Mouse (Mus musculus): Measurements from ENCODE around the gene Ccdc117. TPM values are rescaled to one million over a fixed set of nuclear protein-coding genes. Genes with fewer than 3 reads are reported as not detected.
A peak's percentile ranks its signal among the peaks of the same experiment; 100 is the strongest.

The Ccdc117 gene
- polyA plus RNA-seq, 1 experiment from 2014 or later: 29.6 TPM

- Histone ChIP-seq H3K36me3 (peaks cover 83% of the 10 kb centered on the region), H3K9ac (no peak overlapping the region), H3K27me3 (no peaks in the 10 kb centered on the region), H3K4me2 (replicated peaks) (no peak overlapping the region), H3K27ac (no peak overlapping the region), H3K4me3 (no peak overlapping the region), H3K4me1 (no peaks in the 10 kb centered on the region), H3K9me3 (no peaks in the 10 kb centered on the region)
- no peak for ATAC-seq (ENCODE audit: insufficient number of reproducible peaks, insufficient read depth, low FRiP score, low TSS enrichment)
- 82% methylated on average over 5 of the region's 5 CpGs for WGBS
These were observed 11.8 kb downstream of the Ccdc117 start for GRCm38 (mm10) chr11:5530172-5530571.

- no peaks in the 10 kb centered on the region for H3K9me3 ChIP-seq
- no peak overlapping the region for H3K4me2 ChIP-seq (replicated peaks)
- ATAC-seq (ENCODE audit: insufficient number of reproducible peaks, insufficient read depth, low FRiP score, low TSS enrichment): no peak
- H3K9ac ChIP-seq: no peak overlapping the region
- H3K36me3 ChIP-seq: peaks cover 83% of the 10 kb centered on the region
- H3K4me3 ChIP-seq: no peak overlapping the region
- 75% methylated on average over 5 of the region's 5 CpGs for WGBS
- no peaks in the 10 kb centered on the region for H3K27me3 ChIP-seq
- H3K4me1 ChIP-seq: 0 out of 2 replicates have a peak, but pooled peaks cover under 1% of the 10 kb centered on the region
- no peak overlapping the region for H3K27ac ChIP-seq
These were observed 13.1 kb downstream of the Ccdc117 start for GRCm38 (mm10) chr11:5528841-5529240.

DNA sequence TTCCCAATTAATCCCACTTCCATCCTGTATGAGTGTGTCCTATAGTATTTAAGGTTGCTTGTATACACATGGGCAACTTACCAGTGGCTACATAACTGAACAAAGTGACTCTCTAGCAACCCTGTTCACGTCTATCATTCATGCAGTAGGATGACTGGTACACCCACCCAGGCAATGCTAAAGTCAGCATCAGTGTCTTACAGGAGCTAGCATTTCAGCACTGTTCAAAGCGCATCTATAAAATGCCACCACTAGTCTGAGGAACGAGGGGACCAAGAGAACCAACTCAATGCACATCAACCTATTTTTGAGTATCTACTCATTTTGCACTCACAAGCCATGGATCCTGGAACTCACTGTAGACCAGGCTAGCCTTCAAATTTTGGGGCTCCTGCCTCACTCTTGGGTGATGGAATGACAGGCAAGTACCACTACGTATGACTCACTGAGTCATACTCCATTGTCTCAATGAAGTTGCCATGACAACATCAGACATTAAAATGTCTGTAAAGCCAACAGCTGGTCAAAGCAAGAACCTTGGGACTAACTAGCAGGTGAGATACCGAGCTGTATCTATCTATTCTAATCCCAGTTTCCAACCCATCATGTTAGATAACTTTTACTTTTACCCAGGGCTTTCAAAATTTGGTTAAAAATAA, 14.0 kb downstream of the Ccdc117 start:
- Histone ChIP-seq H3K4me2 (replicated peaks) (no peak overlapping the region), H3K4me3 (no peak overlapping the region), H3K27ac (no peak overlapping the region), H3K36me3 (peaks cover 83% of the 10 kb centered on the region), H3K27me3 (no peaks in the 10 kb centered on the region), H3K9ac (no peak overlapping the region), H3K9me3 (no peaks in the 10 kb centered on the region), H3K4me1 (peaks cover 6% of the 10 kb centered on the region)
- no peak for ATAC-seq (ENCODE audit: insufficient number of reproducible peaks, insufficient read depth, low FRiP score, low TSS enrichment)
- 92% methylated on average over 5 of the region's 5 CpGs for WGBS

DNA sequence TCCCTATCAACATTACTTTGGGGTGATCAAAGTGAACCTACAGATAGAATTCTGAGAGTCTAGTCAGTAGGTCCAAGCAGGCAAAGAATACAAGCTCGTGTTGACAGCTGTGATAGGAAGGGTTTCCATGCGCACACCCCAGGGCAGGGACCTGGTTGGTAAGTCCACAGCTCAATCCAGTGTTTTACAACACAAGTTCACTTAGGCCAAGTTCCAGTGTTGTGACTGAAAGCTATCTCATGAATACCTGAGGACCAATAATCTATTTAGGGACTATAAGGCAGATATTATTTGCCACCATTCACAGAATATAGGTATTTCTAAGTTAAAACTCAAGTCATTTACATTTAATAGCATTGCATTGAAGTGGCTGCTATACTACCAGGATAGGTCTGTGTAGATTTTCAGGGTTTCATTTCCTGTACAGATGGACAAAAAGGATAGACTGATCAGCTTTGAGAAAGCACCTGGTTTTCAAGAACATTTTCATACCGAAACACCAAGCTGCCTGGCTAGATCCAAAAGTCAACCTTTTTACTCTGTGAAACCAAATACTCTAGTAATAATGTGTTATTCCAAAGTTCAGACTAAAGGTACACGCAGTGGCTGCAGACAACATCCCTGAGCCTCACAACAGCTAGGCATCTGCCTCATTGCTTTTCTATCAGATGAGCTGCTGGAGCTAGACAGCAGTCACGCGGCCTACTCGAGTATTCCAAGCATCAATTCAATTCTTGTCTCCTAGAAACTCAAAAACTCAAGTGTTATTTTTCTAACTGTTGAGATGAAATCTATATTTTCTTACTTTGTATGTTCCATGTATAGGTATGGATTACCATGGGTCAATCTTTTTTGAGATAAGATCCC, 15.2 kb downstream of the Ccdc117 start:
- Histone ChIP-seq H3K9ac (no peak overlapping the region), H3K36me3 (peaks cover 74% of the 10 kb centered on the region), H3K4me3 (no peak overlapping the region), H3K9me3 (no peaks in the 10 kb centered on the region), H3K27ac (no peak overlapping the region), H3K27me3 (no peaks in the 10 kb centered on the region), H3K4me2 (replicated peaks) (no peak overlapping the region), H3K4me1 (peaks cover 17% of the 10 kb centered on the region)
- 90% methylated on average over 7 of the region's 7 CpGs for WGBS
- ATAC-seq (ENCODE audit: insufficient number of reproducible peaks, insufficient read depth, low FRiP score, low TSS enrichment): no peak

DNA sequence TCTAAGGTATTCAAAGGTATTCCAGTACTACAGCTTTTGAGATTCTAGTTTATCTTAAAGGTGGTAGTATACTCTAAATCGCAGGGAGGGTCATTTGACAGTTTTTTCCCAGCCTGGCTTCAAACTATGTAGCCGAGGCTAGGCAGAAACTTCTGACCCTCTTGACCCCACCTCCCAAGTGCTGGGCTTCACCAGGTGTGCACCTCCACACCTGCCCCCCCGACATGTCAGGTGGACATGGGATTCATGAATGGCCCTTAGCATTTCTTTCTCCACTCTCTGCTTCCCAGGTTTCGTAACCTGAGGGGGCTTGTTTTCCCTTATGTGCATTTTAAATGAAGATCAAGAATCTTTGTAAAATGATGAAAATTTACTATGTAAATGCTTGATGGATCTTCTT, 16.6 kb downstream of the Ccdc117 start:
- Histone ChIP-seq H3K9me3 (no peaks in the 10 kb centered on the region), H3K4me3 (no peak overlapping the region), H3K27me3 (no peaks in the 10 kb centered on the region), H3K9ac (no peak overlapping the region), H3K36me3 (peaks cover 60% of the 10 kb centered on the region), H3K4me2 (replicated peaks) (no peak overlapping the region), H3K27ac (no peak overlapping the region), H3K4me1 (peaks cover 17% of the 10 kb centered on the region)
- no peak for ATAC-seq (ENCODE audit: insufficient number of reproducible peaks, insufficient read depth, low FRiP score, low TSS enrichment)
- 89% methylated on average over 4 of the region's 4 CpGs for WGBS

- Histone ChIP-seq H3K4me2 (replicated peaks) (peak overlapping the region; percentile 60; the same call in 1 of the 2 replicates), H3K9ac (no peak overlapping the region)
- 90% methylated on average over 11 of the region's 11 CpGs for WGBS
These were observed 19.1 kb downstream of the Ccdc117 start for GRCm38 (mm10) chr11:5522798-5523415.

DNA sequence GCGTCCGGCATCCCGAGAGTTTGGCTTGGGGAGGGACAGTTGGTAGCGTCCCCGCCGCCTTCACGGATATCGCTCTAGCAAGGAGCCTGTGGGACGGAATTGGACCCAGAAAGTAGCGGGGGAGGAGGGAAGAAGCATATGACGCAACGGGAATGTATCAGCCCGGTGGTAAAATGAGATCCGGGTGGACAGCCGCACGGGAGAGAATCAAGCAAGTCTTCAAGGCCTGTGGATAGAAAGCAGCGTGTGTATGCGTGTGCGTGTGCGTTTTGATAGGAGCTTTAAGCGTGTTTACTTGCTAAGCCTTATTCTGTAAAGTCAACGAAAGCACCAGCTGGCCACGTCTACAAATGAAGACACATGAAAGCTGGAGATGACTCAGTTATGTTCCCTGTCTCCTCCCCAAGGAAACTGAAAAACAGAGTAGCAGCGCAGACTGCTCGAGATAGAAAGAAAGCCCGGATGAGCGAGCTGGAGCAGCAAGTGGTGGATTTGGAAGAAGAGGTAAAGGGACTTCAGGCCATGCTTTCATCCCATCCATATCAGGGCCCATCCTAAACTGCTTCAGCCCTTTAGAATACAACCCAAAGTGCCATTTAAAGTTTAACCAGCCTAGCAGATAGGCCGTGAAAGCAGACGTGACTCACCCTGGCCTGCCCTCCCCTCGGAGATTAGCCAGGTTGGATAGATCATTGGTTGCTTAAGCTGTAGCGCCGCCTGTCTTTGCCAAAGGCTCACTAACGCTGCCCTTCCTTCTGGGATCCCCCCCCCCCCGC, 20.3 kb downstream of the Ccdc117 start:
- Histone ChIP-seq H3K27me3 (no peaks in the 10 kb centered on the region), H3K9ac (peak overlapping the region; percentile 86), H3K27ac (peak overlapping the region; percentile 83), H3K4me2 (replicated peaks) (peak overlapping the region; percentile 60), H3K9me3 (no peaks in the 10 kb centered on the region), H3K4me3 (peak overlapping the region; percentile 75), H3K36me3 (peaks cover 40% of the 10 kb centered on the region), H3K4me1 (peaks cover 17% of the 10 kb centered on the region)
- under 1% methylated on average over 34 of the region's 34 CpGs for WGBS
- ATAC-seq (ENCODE audit: insufficient number of reproducible peaks, insufficient read depth, low FRiP score, low TSS enrichment): no peak

More at GRCm38 (mm10) chr11:5522798-5523415, 19.1 kb downstream of the Ccdc117 start:
- Histone ChIP-seq H3K4me1 (peaks cover 17% of the 10 kb centered on the region), H3K27ac (no peak overlapping the region), H3K36me3 (peaks cover 40% of the 10 kb centered on the region), H3K4me3 (no peak overlapping the region), H3K27me3 (no peaks in the 10 kb centered on the region), H3K9me3 (no peaks in the 10 kb centered on the region)
- ATAC-seq (ENCODE audit: insufficient number of reproducible peaks, insufficient read depth, low FRiP score, low TSS enrichment): no peak

DNA sequence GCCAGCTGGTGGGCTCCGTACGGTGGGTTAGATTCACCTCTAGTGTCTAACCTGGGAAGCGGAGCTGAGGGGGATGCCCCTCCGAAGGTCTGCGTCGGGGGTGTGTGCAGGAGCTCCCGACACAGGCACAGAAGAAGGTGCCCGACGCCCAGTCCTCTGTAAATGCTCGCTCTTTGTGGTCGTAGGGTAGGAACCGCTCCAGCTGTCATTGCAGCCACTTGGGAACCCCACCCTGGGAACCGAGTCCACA, 20.8 kb downstream of the Ccdc117 start:
- Histone ChIP-seq H3K9ac (peak overlapping the region; percentile 86), H3K27ac (peak overlapping the region; percentile 83), H3K9me3 (no peaks in the 10 kb centered on the region), H3K4me2 (replicated peaks) (peak overlapping the region; percentile 60), H3K4me3 (peak overlapping the region; percentile 75), H3K4me1 (peaks cover 17% of the 10 kb centered on the region), H3K36me3 (peaks cover 35% of the 10 kb centered on the region), H3K27me3 (no peaks in the 10 kb centered on the region)
- 0 out of 2 replicates have a peak, but pooled peaks have one; percentile 24 for ATAC-seq (ENCODE audit: insufficient number of reproducible peaks, insufficient read depth, low FRiP score, low TSS enrichment)
- under 1% methylated on average over 13 of the region's 13 CpGs for WGBS

DNA sequence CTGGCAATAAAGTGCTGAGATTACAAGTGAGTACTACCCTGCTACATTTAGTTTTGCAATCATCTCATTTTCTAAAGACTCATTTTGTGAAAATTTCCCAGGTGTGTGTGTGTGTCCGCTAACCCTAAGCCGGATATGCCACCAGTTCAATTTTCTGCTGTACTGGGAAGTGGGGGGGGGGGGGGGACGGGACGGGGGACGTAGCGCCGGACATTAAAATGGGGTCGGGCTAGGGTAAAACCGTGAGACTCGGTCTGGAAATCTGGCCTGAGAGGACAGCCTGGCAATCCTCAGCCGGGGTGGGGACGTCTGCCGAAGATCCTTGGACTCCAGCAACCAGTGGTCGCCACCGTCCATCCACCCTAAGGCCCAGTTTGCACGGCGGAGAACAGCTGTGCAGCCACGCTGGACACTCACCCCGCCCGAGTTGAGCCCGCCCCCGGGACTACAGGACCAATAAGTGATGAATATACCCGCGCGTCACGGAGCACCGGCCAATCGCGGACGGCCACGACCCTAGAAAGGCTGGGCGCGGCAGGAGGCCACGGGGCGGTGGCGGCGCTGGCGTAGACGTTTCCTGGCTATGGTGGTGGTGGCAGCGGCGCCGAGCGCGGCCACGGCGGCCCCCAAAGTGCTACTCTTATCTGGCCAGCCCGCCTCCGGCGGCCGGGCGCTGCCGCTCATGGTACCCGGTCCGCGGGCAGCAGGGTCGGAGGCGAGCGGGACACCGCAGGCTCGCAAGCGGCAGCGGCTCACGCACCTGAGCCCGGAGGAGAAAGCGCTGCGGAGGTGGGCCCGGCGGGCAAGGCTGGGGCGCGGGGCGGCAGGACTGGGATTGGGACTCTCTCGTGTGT, 21.3 kb downstream of the Ccdc117 start, which contains the start of gene Xbp1:
Gene Xbp1 (plus strand): TSS at position 248 of the 854 bp plus-strand sequence.
- Histone ChIP-seq H3K4me2 (replicated peaks) (peak within 1 kb of the TSS; percentile 60), H3K4me3 (peak within 1 kb of the TSS; percentile 75), H3K9me3 (no peaks in the 10 kb centered on the region), H3K9ac (peak within 1 kb of the TSS; percentile 86), H3K4me1 (peaks cover 17% of the 10 kb centered on the region), H3K27ac (peak within 1 kb of the TSS; percentile 83), H3K36me3 (peaks cover 30% of the 10 kb centered on the region), H3K27me3 (no peaks in the 10 kb centered on the region)
- WGBS: under 1% methylated on average over 71 of the region's 72 CpGs
- peak; percentile 96 for ATAC-seq (ENCODE audit: insufficient number of reproducible peaks, insufficient read depth, low FRiP score, low TSS enrichment)

GRCm38 (mm10) chr11:5519681-5520080, 22.3 kb downstream of the Ccdc117 start:
- ATAC-seq (ENCODE audit: insufficient number of reproducible peaks, insufficient read depth, low FRiP score, low TSS enrichment): no peak
- H3K9ac ChIP-seq: no peak overlapping the region
- 86% methylated on average over 3 of the region's 3 CpGs for WGBS
- H3K27ac ChIP-seq: no peak overlapping the region
- H3K4me1 ChIP-seq: peaks cover 17% of the 10 kb centered on the region
- H3K9me3 ChIP-seq: no peaks in the 10 kb centered on the region
- H3K4me2 ChIP-seq (replicated peaks): peak overlapping the region; percentile 60; the same call in 1 of the 2 replicates
- H3K4me3 ChIP-seq: no peak overlapping the region
- peaks cover 20% of the 10 kb centered on the region for H3K36me3 ChIP-seq
- H3K27me3 ChIP-seq: no peaks in the 10 kb centered on the region
